Mouse (Mus musculus) embryo, embryonic 11 days (tissue): ENCODE data around the gene Lipe.

Source experiments
- DNase-seq: peaks from one replicate; pipeline ENCODE4 v3.0.0-alpha.2; 2015

Lipe gene

DNA sequence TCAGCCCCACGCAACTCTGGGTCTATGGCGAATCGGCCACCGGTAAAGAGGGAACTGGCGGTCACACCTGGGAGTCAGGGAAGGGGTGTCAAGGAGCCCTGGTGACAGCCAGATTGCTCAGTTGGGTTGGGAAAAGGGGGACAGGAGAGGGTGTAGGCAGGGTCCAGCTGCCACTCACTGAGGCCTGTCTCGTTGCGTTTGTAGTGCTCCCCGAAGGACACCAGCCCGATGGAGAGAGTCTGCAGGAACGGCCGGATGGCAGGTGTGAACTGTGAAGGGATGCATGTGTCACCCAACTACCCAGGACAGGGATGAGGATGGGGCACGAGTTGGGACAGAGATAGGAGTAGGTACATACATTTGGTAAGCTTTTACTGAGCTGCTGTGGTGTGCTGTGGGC is 13.3 kb downstream of the Lipe start:
- no peak for DNase-seq

DNA sequence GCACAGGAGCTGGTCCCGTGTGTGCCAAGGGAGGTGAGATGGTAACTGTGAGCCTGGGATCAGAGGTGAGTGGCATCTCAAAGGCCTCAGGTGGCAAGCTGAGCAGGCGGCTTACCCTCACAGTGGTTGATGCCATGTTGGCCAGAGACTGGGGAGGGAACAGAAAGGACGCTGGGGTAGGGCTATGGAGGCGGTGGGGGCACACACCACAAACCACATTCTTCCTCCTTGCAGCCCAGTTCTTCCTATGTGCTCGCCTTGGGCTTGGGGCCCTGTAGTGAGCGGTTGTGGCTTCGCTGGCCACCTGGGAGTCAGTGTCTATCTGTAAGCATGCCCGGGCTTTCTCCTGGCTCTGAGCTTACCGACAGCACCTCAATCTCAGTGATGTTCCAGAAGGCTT is 13.7 kb downstream of the Lipe start:
- DNase-seq = no peak

DNA sequence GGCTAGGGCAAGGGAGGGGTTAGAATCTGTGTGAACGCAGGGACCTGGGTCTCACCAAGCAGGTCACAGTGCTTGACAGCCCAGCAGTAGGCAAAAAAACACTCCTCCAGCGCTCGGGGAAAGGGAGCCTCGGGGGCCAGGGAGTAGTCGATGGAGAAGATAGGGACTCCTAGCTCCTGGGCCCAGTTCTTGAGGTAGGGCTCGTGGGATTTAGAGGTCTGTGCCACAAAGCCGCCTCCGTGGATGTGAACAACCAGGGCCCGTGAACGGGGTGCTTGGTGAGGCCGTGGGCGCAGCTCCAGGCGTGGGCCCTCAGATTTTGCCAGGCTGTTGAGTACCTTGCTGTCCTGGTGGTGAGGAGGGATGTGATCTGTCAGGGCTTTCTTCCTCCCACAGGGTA is 14.2 kb downstream of the Lipe start:
- no peak for DNase-seq

DNA sequence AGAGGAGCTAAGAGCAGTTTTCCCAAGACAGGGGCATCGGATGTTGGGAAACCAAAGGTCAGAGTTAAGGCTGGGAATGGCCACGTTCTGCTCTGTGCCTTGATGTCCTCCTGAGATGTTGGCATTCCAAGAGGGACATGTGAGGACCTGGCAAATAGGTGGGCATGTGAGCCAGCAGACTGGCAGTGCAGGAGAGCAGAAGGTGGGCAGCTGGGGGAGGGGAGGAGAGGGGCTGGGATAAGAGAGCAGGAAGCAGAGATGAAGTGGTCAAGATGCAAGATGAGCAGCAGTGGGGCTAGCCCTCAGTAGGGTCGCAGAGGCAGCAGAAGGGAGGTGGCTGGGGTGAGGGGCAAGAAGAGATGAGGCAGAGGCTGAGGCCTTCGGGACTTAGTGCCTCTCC is 14.6 kb downstream of the Lipe start:
- no peak for DNase-seq

DNA sequence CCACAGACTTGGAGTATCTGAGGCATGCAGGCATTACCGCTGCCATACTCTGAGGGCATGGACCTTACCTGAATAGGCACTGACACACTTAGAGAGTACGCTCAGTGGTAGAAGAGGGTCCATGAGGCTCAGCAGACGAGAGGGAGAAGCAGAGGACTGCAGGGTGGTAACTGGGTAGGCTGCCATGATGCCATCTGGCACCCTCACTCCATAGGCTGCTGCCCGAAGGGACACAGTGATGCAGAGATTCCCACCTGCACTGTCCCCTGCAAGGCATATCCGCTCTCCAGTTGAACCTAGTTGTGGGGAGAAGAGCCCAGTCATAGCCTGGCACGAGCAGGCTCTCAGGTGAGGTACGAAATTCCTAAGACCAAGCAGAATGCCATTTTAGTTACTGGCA is 15.1 kb downstream of the Lipe start:
- DNase-seq = no peak

DNA sequence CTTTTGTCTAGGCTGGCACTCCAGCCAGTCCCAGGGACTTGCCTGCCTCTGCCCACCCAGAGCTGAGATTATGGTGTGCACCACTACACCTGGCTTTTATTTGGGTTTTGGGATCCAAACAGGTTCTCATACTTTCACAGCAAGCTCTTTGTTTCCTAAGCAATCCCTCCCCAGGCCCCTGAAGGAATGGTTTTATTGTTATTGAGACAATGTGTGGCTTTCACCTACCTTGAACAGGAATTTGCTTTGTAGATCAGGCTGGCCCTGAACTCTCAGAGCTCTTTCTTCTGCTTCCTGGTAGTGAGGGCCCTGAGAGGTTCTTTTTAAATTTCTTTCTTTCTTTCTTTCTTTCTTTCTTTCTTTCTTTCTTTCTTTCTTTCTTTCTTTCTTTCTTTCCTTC is 16.0 kb downstream of the Lipe start:
- DNase-seq = no peak

DNA sequence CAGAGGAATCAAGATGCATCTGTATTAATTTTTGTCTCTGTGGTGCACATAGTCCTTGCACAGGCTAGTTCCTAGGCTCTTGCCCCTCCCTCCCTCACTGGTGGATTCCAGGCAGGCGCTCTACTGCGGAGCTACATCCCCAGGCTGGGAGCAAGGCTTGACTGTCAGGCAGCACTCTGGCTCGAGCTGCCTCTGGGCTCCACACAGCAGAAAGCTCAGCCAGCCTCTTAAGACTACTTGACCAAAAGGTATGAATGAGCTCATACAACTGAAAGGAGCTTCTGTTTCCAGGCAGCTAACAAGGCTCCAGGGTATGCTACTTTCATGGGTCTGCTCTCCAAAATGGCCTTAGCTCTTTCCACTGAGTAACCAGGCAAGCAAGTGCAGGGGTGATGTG is 17.2 kb downstream of the Lipe start:
- no peak for DNase-seq

DNA sequence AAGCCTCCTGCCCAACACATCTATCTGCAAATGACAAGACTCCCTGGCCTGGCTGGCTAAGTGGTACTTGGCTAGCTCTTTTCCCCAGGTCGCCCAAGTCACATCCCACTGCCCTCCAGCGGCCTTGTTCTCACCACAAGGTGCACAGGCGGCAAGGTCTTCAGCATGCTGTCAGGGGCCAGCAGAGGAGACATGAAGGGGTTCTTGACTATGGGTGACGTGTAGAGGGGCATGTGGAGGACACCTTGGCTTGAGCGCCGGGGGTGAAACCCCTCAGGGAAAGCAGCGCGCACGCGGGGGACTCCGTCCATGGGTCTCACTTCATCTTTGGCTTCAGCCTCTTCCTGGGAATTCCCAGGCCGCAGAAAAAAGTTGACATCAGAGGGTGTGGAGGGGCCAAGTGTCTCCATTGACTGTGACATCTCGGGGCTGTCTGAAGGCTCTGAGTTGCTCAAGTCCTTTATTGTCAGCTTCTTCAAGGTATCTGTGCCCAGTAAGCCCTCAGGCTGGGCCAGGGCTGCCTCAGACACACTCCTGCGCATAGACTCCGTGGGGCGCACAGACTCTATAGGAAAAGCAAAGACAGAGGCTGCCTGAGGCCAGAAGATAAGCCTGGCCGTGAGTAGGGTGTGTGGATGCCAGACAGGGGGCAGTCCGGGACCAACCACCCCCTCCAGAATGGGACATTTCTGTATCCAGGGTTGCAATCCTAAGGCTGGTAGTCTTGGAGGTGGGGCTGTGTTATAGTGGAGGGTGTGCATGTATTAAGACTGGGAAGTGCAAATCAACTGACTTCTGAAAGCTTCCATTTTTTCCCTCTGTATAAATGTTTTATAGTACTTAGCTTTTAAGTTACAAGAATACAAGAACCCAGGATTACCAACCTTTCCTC is 17.9 kb downstream of the Lipe start:
- DNase-seq = no peak

DNA sequence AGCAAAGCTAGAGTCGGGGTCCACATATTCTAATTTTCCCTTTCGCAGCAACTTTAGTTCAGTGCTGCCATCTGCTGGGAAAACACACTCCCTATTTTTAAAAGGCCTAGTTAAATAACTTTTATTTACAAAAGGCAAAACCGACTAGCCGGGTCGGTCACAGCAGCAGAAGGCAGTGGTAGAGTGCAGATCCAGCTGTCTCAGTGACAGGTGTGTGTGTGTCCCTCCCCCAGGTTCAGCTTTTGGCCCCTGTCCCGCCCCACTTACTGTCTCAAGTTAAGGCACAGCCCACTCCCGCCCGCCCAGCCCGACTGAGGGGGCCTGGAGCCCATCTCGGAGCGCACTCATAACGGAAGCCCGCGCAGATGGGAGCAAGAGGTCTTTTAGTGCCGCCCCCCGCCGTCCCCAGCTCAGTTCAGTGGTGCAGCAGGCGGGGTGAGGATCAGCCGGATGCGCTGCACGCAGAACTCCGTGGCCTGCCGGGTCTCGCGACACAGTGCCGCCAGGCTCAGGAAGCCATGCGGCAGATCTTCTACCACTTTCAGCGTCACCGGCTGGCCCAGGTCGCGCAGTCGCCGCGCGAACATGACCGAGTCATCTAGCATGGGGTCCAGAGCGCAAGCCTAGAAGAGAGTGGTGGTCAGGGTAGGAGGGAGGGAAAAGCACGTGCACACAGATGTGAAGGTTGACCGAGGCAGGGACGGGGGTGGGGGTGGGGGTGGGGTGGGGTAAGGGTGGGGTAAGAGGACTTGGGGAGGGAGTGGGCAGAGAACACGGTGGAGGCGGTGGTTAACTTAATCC is 18.8 kb downstream of the Lipe start:
- peak; percentile 85 for DNase-seq

DNA sequence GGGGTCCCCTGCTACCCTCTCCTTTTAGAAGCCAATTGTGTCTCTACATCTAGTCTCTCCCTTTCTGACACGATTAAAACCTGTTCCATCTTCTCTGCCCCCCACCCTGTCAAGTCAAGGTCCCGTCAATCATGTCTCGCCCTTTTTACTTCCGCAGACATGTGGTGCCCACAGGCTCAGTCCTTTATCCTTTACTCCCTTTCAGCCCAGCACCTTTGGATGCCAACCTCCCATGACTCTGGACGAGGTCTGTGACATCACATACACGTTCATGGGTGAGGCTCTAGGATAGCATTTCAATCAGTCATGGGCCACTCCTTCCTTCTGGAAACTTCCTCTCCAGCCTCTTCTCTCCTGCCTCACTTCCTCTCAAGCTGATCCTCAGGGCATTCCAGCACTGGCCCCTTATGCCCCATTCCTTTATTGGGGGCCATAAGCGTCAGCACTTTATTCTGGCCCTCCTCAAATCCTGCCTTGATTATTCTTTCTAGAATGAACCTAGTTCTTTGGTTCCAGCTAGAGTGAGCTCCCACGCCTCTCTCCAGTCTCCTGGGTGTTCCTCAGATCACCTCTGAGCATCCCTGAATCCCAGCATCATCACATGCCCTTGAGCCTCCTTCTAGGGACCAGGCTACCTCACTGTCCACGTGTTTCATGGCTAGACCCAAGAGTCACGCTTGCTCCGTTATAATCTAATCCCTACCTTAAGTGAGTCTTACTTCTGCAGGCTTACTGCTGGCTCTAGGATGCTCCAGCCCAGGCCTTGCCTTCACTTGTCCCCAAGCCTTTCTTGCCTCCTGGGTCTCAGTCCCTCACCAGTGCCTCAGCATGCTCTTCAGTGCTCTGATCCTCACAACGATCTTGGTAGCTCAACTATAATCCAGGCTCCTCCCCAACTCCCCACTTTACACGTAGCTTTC is 20.1 kb downstream of the Lipe start:
- DNase-seq = no peak

DNA sequence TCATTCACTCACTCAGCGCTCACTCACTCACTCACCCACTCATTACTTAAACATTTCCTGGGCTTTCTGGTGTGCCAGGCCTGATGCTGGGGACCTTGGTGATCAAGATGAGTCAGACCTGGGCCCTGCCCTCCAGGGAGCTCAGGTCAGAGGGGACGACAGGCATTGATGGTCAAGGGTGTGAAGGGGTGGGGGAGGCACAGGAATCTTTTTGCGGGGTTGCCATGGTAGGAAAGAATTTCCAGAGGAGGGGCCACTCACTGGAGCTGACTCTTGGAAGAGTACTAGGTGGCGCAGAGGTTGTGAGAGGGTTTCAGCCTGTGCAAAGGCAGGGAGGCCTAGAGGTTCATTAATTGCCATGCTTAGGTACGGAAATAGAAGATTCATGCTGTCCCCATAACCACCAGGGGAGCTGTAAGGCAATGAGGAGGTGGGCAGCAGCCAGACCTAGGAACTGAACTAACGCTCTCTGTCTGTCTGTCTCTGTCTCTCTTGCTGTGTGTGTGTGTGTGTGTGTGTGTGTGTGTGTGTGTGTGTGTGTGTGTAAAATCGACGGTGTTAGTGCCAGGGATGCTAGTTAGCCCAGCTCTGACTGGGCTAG is 21.3 kb downstream of the Lipe start:
- DNase-seq = no peak

DNA sequence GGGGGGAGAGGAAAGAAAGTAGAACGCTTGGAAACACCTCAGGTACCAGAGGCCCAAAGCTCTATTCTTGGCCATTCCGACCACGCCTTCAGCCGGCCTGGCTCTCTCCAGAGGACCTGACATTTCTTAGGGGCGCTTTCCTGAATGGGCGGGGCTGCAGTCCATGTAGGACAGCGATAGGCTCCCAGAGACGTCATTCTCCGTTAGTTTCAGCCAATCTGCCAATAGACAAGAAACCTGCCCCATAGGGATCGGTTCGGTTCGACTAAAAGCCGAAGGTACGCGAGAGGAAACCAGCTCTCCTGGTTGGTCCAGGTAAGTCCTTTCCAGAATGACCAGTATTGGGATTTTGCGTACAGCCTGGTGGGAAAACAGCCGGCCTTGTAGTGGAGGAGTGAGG is 22.0 kb downstream of the Lipe start:
- DNase-seq = peak; percentile 75

DNA sequence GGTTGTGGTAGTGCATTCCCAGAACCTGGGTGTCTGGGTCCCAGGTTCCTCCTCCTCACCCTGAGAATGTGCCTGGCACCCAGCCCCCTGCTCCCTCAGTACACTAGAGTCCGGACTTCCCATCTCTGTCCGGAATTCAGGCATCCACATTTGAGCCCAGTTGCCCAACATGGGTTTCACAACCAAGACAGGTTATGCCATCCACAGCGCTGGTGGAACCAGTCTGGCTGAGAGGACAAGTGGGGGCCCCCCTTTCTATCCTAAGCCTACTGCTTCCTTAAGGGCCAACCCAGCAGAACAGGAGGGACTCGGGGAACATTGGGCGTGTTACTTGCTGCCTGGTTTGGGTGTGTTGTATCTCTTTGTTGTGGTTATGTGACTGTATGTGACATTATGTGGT is 26.1 kb downstream of the Lipe start:
- no peak for DNase-seq

DNA sequence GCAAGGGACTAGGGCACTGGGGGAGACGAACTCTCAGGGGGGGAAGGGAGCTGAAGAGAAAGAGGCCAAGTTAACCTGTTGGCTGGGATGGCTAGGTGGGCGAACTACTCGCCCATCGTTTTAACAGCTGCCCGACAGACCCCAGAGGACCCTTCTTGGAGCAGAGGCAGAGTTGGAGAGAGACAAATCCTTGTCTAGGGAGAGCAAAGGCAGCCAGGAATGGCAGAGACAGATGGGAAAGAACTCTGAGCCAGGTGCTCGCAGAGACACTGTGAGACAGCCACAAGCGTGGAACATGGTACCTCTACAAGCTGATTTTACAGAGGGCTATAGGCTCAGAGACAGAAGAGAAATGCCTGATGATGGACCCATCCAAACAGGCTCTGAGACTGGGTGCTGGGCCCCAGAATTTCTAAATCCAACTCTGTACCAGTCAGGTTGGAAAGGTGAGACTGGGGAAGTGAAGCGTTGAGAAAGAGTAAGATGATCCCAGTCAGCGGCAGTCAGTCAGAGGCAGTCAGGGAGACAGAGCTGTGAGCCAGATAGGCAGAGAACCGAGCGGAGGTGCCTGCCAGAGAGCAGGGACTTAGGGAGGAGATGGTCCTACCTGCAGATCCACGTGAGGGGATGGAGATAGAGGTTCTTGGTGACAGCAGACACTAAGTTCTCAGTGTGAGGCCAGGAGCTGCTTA is 29.3 kb downstream of the Lipe start, which contains the start of gene Cnfn:
TSS of gene Cnfn (minus strand) at position 667 of the 692 bp plus-strand sequence.
- DNase-seq = no peak

DNA sequence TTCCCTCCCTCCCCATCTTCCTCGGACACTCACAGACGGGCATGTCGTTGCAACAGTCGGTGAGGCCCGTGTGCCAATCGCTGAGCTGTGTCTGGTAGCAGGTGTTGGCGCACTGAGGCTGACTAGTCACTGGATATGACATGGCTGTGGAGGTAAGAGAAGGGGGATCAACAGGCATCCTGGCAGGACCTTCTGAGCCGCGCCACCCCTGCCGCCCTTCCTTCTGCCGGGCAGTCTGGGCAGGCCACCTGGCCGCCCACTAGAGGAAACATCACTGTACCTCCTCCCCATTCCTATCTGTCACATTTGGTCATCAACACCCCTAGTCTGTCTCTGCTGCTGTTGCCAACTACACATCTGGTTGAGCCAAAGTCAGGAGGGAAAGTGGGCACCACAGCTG is 30.2 kb downstream of the Lipe start:
- DNase-seq = no peak

DNA sequence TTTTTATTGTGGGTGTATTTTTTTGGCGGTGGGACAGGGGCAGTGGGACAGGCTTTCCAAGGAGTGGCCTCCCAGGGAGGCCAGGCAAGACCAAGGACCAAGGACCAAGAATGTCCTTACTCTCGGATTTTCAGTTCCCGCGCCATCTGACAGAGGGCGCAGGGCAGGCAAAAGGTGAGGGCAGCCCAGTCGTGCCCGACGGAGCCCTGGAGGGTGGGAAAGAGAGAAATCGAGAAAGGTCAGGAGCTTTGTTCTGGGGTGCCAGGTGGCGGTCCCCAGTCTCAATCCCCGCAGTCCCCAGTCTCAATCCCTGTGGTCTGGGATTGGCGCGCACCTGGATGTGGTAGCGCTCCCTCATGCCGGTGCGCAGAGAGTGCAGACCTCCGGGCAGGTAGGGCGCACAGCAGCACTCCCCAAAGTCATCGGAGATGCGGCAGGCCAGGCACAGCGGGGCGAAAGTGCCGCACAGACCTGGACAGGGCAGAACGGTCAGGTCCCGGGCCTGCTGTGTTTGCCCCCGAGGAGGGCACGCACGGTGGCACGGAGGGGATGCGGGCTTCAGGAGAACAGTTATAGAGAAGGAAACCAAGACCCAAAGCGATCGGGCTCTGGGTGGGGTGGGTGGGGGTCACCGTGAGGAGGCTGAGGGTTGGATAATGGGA is 30.7 kb downstream of the Lipe start:
- DNase-seq = peak; percentile 51

DNA sequence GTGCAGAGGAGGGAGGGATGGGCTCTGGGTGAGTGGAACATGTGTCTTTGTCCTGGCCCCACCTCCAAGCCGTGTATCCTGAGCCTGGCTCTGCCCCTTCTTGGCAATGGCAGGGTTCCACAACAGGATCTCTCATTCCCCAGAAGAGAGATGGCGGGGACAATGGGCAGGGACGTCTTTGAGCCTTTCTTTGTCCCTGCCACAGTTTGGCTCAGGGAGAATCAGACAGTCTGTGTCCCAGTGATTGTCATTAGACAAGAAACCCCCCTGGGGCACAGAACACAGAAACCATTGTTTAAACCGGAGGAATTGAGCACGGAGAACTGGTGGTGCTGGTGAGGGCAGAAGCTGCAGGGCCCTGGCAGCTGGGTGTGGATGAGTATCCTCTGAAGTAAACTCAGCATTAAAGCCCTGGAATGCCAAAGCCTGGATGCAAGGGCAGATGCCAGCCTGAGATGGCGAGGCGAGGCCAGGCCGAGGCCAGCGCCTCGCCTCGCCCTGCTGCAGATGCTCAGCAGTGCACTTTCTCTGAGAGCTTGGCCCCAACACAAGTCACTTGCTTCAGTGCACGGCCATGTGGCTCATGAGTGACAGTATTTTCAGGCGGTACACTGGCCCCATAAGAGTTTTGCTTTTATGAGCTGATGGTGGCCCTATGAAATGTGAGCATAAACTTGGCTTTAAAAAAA is 32.4 kb downstream of the Lipe start:
- peak; percentile 52 for DNase-seq

DNA sequence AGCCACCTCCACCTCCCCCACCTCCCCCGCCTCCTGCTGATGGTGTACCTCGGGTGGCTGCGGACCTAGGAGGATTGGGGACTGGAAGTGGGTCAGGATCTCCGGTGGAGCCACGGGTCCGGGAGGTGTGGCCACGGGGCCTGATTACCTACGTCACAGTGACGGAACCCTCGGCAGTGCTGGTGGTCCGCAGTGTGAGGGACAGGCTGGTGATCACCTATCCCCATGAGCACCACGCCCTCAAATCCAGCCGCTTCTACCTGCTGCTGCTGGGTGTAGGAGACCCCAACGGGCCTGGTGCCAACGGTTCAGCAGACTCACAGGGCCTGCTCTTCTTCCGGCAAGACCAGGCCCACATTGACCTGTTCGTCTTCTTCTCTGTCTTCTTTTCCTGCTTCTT is 34.9 kb downstream of the Lipe start:
- DNase-seq = no peak

DNA sequence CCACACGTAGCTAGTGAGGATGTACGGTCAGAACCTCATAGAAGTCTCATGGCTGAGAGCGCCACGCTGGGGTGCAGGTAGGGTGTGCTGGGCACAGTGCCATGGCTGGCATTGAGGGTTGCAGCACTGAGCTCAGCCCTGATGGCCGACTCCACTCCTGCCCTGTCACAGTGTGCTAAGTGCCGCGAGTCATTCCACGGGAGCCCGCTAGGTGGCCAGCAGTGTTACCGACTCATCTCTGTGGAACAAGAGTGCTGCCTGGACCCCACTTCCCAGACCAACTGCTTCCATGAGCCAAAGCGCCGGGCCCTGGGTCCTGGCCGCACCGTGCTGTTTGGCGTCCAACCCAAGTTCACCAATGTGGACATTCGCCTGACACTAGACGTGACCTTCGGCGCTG is 35.4 kb downstream of the Lipe start:
- DNase-seq = no peak

DNA sequence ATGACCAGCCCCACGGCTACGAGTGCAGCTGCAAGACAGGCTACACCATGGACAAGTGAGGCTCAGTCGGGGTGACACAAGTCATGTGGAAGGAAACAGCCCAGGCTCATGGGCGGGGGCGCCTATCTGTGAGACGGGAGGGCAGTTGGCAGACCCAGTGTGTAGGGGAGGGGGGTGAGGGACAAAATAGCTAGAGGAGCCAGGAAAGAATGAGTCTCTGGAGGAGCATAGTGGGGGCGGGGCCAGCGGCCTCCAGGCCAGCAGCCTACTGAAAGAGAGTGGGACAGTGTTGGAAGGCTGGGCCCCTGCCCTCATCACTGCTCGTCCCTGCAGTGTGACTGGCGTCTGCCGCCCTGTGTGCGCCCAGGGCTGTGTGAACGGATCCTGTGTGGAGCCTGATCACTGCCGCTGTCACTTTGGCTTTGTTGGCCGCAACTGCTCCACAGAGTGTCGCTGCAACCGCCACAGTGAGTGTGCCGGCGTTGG is 39.7 kb downstream of the Lipe start:
- DNase-seq = no peak

DNA sequence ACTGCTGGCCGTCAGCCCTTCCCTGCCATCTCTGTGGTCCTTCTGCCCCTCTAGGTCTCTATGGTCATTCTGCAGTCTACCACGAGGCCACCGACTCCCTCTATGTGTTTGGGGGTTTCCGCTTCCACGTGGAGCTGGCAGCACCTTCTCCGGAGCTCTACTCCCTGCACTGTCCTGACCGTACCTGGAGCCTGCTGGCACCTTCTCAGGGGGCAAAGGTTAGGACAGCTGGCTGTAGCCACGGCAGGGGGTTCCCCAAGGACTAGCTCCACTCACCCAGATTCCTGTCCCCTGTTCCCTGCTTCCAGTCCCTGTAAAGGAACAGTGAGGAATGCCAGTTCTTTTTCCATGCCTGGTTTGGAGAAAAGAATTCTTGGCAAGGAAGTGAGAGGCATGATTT is 49.6 kb downstream of the Lipe start:
- no peak for DNase-seq
